Mouse (Mus musculus): Measurements from ENCODE around the gene Ptgr1.

Gene Ptgr1

GRCm38 (mm10) chr4:58926120-58926519 is 60.8 kb downstream of the Ptgr1 start:
- DNase-seq (ENCODE audit: low spot score) = no peak

GRCm38 (mm10) chr4:58925664-58926063 is 61.3 kb downstream of the Ptgr1 start:
- DNase-seq (ENCODE audit: low spot score) = no peak

- DNase-seq (ENCODE audit: low spot score) = no peak
Observed at GRCm38 (mm10) chr4:58923933-58924332, 63.0 kb downstream of the Ptgr1 start.

All from ovary, postnatal 36 days (tissue).